ENCODE assay signal across 18 mouse cellular contexts in genomic region chr19:12440103-12440725, GRCm38 (mm10). TPM values are rescaled to one million over a fixed set of nuclear protein-coding genes. Genes with fewer than 3 reads are reported as not detected.
DNase-seq lines count a peak whose midpoint lies in the region; ATAC-seq and TF ChIP-seq lines count a peak whose summit lies in the region.
"Had no signal": no experiment of that assay in that cellular context is flagged by ENCODE, and none has a peak within 500 bp of the region (broad histone marks: within the 10 kb centered on the region; RNA-seq: fewer than 3 reads in every experiment).

No protein-coding gene starts in this region.

- no peaks in the 10 kb centered on the region for H3K9me3 ChIP-seq in liver, embryonic 15.5 days (replicated peaks)
- no peaks in the 10 kb centered on the region for H3K9me3 ChIP-seq in liver, embryonic 11.5 days (ENCODE audit: control insufficient read depth, low read length)
- H3K9me3 ChIP-seq in CH12.LX (replicated peaks; ENCODE audit: low read length): no peaks in the 10 kb centered on the region
- H3K9me3 ChIP-seq in limb, embryonic 10.5 days (replicated peaks): no peaks in the 10 kb centered on the region
- H3K9me3 ChIP-seq: forebrain, embryonic 10.5 days; limb, embryonic 12.5 days had no signal

- no peak for DNase-seq in liver, embryonic 11.5 days (ENCODE audit: low spot score)
- DNase-seq in CH12.LX (ENCODE audit: extremely low read depth): peak; percentile 23
- DNase-seq in limb, embryonic 10.5 days (ENCODE audit: low spot score): no peak
- no peak for DNase-seq in cerebellum, postnatal 36 days
- DNase-seq: adrenal gland, postnatal 36 days; cerebellum, adult 2 months; gastrocnemius, postnatal 10 days; heart, postnatal 14 days; layer of hippocampus, adult 9-11 months had no signal

- no peak for TF ChIP-seq POLR2A in CH12.LX (IDR thresholded peaks at IDR 0.05; ENCODE audit: low read depth, low read length)

- no peak for TF ChIP-seq RAD21 in CH12.LX (IDR thresholded peaks at IDR 0.05; ENCODE audit: low read depth, low read length)

- in situ Hi-C loops in CH12.LX (cut with MboI; ENCODE audit: low pct_ligation_motif_present, low pct_unique_long_range_greater_than_20kb, low sequenced_read_pairs): no loop called here

- 30% methylated on average over 5 of the region's 5 CpGs for WGBS in liver, embryonic 15.5 days (ENCODE audit: insufficient replicate concordance)
- WGBS in liver, embryonic 11.5 days: 52% methylated on average over 5 of the region's 5 CpGs
- 86% methylated on average over 5 of the region's 5 CpGs for WGBS in limb, embryonic 10.5 days

- no peak overlapping the region for H3K4me2 ChIP-seq in liver, embryonic 15.5 days
- no peak overlapping the region for H3K4me2 ChIP-seq in liver, embryonic 11.5 days
- H3K4me2 ChIP-seq in CH12.LX (ENCODE audit: insufficient read depth, low read depth, poor library complexity, severe bottlenecking): no peak overlapping the region
- H3K4me2 ChIP-seq: limb, embryonic 12.5 days had no signal

- no peak overlapping the region for H3K9ac ChIP-seq in liver, embryonic 15.5 days
- H3K9ac ChIP-seq in liver, embryonic 11.5 days (ENCODE audit: low read depth, low read length): no peak overlapping the region
- H3K9ac ChIP-seq in CH12.LX (ENCODE audit: insufficient read depth, low read depth): no peak overlapping the region
- H3K9ac ChIP-seq: limb, embryonic 12.5 days had no signal

- no peaks in the 10 kb centered on the region for H3K4me1 ChIP-seq in liver, embryonic 15.5 days (replicated peaks)
- H3K4me1 ChIP-seq in liver, embryonic 11.5 days (replicated peaks; ENCODE audit: control insufficient read depth, insufficient read depth, low read length): no peaks in the 10 kb centered on the region
- H3K4me1 ChIP-seq in CH12.LX (ENCODE audit: control insufficient read depth in 1 of 2, insufficient read depth in 2 of 2): peaks cover 21 to 42% of the 10 kb centered on the region in 2 experiments
- peaks cover 3% of the 10 kb centered on the region for H3K4me1 ChIP-seq in brown adipose tissue, adult 24 weeks (ENCODE audit: control insufficient read depth, insufficient read depth, insufficient read length, low read length)
- H3K4me1 ChIP-seq in limb, embryonic 10.5 days: no peaks in the 10 kb centered on the region
- H3K4me1 ChIP-seq: forebrain, embryonic 10.5 days; limb, embryonic 12.5 days had no signal

- no peaks in the 10 kb centered on the region for H3K27me3 ChIP-seq in liver, embryonic 15.5 days
- no peaks in the 10 kb centered on the region for H3K27me3 ChIP-seq in liver, embryonic 11.5 days (replicated peaks; ENCODE audit: control insufficient read depth, insufficient read depth, low read length)
- no peaks in the 10 kb centered on the region for H3K27me3 ChIP-seq in CH12.LX (replicated peaks)
- H3K27me3 ChIP-seq in limb, embryonic 10.5 days (ENCODE audit: low read depth, poor library complexity, severe bottlenecking): no peaks in the 10 kb centered on the region
- H3K27me3 ChIP-seq: limb, embryonic 12.5 days had no signal

- no peak for TF ChIP-seq CTCF in CH12.LX (conservative IDR thresholded peaks at IDR 0.05 in 1 of 2, IDR thresholded peaks at IDR 0.05 in 1 of 2; ENCODE audit: low read depth in 2 of 2, low read length in 2 of 2)

- ATAC-seq in liver, embryonic 15.5 days (ENCODE audit: insufficient read depth): no peak
- ATAC-seq in liver, embryonic 11.5 days (replicated peaks; ENCODE audit: low FRiP score): no peak
- peak; percentile 71 for ATAC-seq in megakaryocyte progenitor cell, adult 5-6 weeks (replicated peaks; ENCODE audit: poor library complexity)

- no peaks in the 10 kb centered on the region for H3K36me3 ChIP-seq in liver, embryonic 15.5 days (replicated peaks)
- no peaks in the 10 kb centered on the region for H3K36me3 ChIP-seq in liver, embryonic 11.5 days (ENCODE audit: control insufficient read depth, insufficient read depth, low read length)
- H3K36me3 ChIP-seq in CH12.LX (replicated peaks in 1 of 2; ENCODE audit: control insufficient read depth in 1 of 2, insufficient read depth in 1 of 2, low read length in 1 of 2): no peaks in the 10 kb centered on the region
- no peaks in the 10 kb centered on the region for H3K36me3 ChIP-seq in limb, embryonic 10.5 days
- H3K36me3 ChIP-seq: forebrain, embryonic 10.5 days; limb, embryonic 12.5 days had no signal

- H3K27ac ChIP-seq in liver, embryonic 15.5 days (replicated peaks): peak overlapping the region; percentile 65; the same call in 1 of the 2 replicates
- no peak overlapping the region for H3K27ac ChIP-seq in liver, embryonic 11.5 days (ENCODE audit: low read depth, low read length)
- no peak overlapping the region for H3K27ac ChIP-seq in CH12.LX (ENCODE audit: insufficient read depth, low read depth)
- H3K27ac ChIP-seq in brown adipose tissue, adult 24 weeks (replicated peaks; ENCODE audit: low read depth, low read length): peak overlapping the region; percentile 98
- H3K27ac ChIP-seq in limb, embryonic 10.5 days: no peak overlapping the region
- H3K27ac ChIP-seq: forebrain, embryonic 10.5 days; kidney, postnatal 0 days; limb, embryonic 12.5 days had no signal

- dilution Hi-C loops in CH12.LX (cut with MboI; ENCODE audit: extremely low pct_ligation_motif_present, extremely low pct_unique_long_range_greater_than_20kb, low sequenced_read_pairs): no loop called here

- no peak for TF ChIP-seq EP300 in CH12.LX (IDR thresholded peaks at IDR 0.05; ENCODE audit: low read length)

- H3K79me2 ChIP-seq in CH12.LX (replicated peaks; ENCODE audit: control insufficient read depth, extremely low read depth, insufficient read depth, poor library complexity, severe bottlenecking): no peaks in the 10 kb centered on the region

- H3K4me3 ChIP-seq in liver, embryonic 15.5 days (replicated peaks): no peak overlapping the region
- H3K4me3 ChIP-seq in liver, embryonic 11.5 days (ENCODE audit: low read depth, low read length): no peak overlapping the region
- H3K4me3 ChIP-seq in CH12.LX (replicated peaks in 1 of 3; ENCODE audit: low read depth in 2 of 3, low read length in 2 of 3, poor library complexity in 1 of 3): no peak overlapping the region
- H3K4me3 ChIP-seq in brown adipose tissue, adult 24 weeks (ENCODE audit: insufficient read depth, low read depth, low read length): no peak overlapping the region
- no peak overlapping the region for H3K4me3 ChIP-seq in limb, embryonic 10.5 days
- H3K4me3 ChIP-seq: forebrain, embryonic 10.5 days; limb, embryonic 12.5 days had no signal

TF ChIP-seq in CH12.LX, 34 proteins besides CTCF, POLR2A, EP300 and RAD21 (continues in another document):
- TF ChIP-seq JUND (conservative IDR thresholded peaks at IDR 0.05; ENCODE audit: low read depth, low read length): no peak
- TF ChIP-seq USF2 (conservative IDR thresholded peaks at IDR 0.05; ENCODE audit: low read depth, low read length): no peak
- no peak for TF ChIP-seq ZKSCAN1 (IDR thresholded peaks at IDR 0.05; ENCODE audit: borderline replicate concordance, low read depth, low read length)
- no peak for TF ChIP-seq IRF4 (IDR thresholded peaks at IDR 0.05; ENCODE audit: low read depth, low read length)

RNA-seq across cellular contexts. Expression of gene Pfpl, which starts 12.5 kb away (rescaled TPM):
- not detected in 2 replicates for polyA plus RNA-seq in liver, embryonic 15.5 days (2015; fragmentation: Nextera tagmentation; extraction: Ambion mirVana)
- not detected in 2 replicates for polyA plus RNA-seq in liver, embryonic 11.5 days (2014; fragmentation: Nextera tagmentation; extraction: Ambion mirVana)
- total RNA-seq in CH12.LX (2012; rRNA removed) (not detected in 2 replicates), CH12.LX (2014; rRNA removed) (not detected in 2 replicates)
- polyA plus RNA-seq in CH12.LX (2012; ENCODE audit: insufficient read length, low read depth): not detected in 2 replicates
- not detected in 2 replicates for polyA plus RNA-seq in brown adipose tissue, adult 24 weeks (2012; ENCODE audit: insufficient read depth, insufficient read length, missing spikeins)
- total RNA-seq in megakaryocyte progenitor cell, adult 5-6 weeks (2015): not detected in 2 replicates
- not detected in 2 replicates for total RNA-seq in megakaryocyte progenitor cell, adult 5-6 weeks (2017)
- not detected in 2 replicates for polyA plus RNA-seq in limb, embryonic 10.5 days (2016; fragmentation: Nextera tagmentation; extraction: Ambion mirVana)
- total RNA-seq: adrenal gland, postnatal 36 days; gastrocnemius, postnatal 10 days; heart, postnatal 14 days; megakaryocyte-erythroid progenitor cell, adult 5-6 weeks had no signal
- polyA plus RNA-seq: cerebellum, adult 2 months; embryonic facial prominence, embryonic 11.5 days; forebrain, embryonic 10.5 days; kidney, postnatal 0 days; limb, embryonic 12.5 days had no signal

RNA-seq across cellular contexts. Expression of gene Mpeg1, which starts 20.4 kb away (rescaled TPM):
- 1.8 and 2.0 TPM in 2 replicates for polyA plus RNA-seq in liver, embryonic 15.5 days (2015; fragmentation: Nextera tagmentation; extraction: Ambion mirVana)
- 0.81 and 1.2 TPM in 2 replicates for polyA plus RNA-seq in liver, embryonic 11.5 days (2014; fragmentation: Nextera tagmentation; extraction: Ambion mirVana)
- total RNA-seq in CH12.LX (2012; rRNA removed) (43.8 and 53.6 TPM in 2 replicates), CH12.LX (2014; rRNA removed) (67.0 and 68.0 TPM in 2 replicates)
- polyA plus RNA-seq in CH12.LX (2012; ENCODE audit: insufficient read length, low read depth): 241 and 270 TPM in 2 replicates
- polyA plus RNA-seq in brown adipose tissue, adult 24 weeks (2012; ENCODE audit: insufficient read depth, insufficient read length, missing spikeins): 6.3 and 7.9 TPM in 2 replicates
- 74.6 and 105 TPM in 2 replicates for total RNA-seq in megakaryocyte progenitor cell, adult 5-6 weeks (2015)
- total RNA-seq in megakaryocyte progenitor cell, adult 5-6 weeks (2017): 41.8 and 52.4 TPM in 2 replicates
- 0.05 and 0.08 TPM in 2 replicates for polyA plus RNA-seq in limb, embryonic 10.5 days (2016; fragmentation: Nextera tagmentation; extraction: Ambion mirVana)

RNA-seq across cellular contexts. Expression of gene Olfr1441, which starts 23.0 kb away (rescaled TPM):
- not detected in 2 replicates for polyA plus RNA-seq in liver, embryonic 15.5 days (2015; fragmentation: Nextera tagmentation; extraction: Ambion mirVana)
- polyA plus RNA-seq in liver, embryonic 11.5 days (2014; fragmentation: Nextera tagmentation; extraction: Ambion mirVana): not detected in 2 replicates
- total RNA-seq in CH12.LX (2012; rRNA removed) (0.13 TPM in 1 of 2 replicates, not detected in the other), CH12.LX (2014; rRNA removed) (not detected in 2 replicates)
- polyA plus RNA-seq in CH12.LX (2012; ENCODE audit: insufficient read length, low read depth): not detected in 2 replicates
- not detected in 2 replicates for polyA plus RNA-seq in brown adipose tissue, adult 24 weeks (2012; ENCODE audit: insufficient read depth, insufficient read length, missing spikeins)
- not detected in 2 replicates for total RNA-seq in megakaryocyte progenitor cell, adult 5-6 weeks (2015)
- total RNA-seq in megakaryocyte progenitor cell, adult 5-6 weeks (2017): not detected in 2 replicates
- not detected in 2 replicates for polyA plus RNA-seq in limb, embryonic 10.5 days (2016; fragmentation: Nextera tagmentation; extraction: Ambion mirVana)
- total RNA-seq: adrenal gland, postnatal 36 days; gastrocnemius, postnatal 10 days; heart, postnatal 14 days; megakaryocyte-erythroid progenitor cell, adult 5-6 weeks had no signal
- polyA plus RNA-seq: cerebellum, adult 2 months; embryonic facial prominence, embryonic 11.5 days; forebrain, embryonic 10.5 days; kidney, postnatal 0 days; limb, embryonic 12.5 days; testis, adult 2 months had no signal

RNA-seq across cellular contexts. Expression of gene Olfr1440, which starts 53.1 kb away (rescaled TPM):
- not detected in 2 replicates for polyA plus RNA-seq in liver, embryonic 15.5 days (2015; fragmentation: Nextera tagmentation; extraction: Ambion mirVana)
- not detected in 2 replicates for polyA plus RNA-seq in liver, embryonic 11.5 days (2014; fragmentation: Nextera tagmentation; extraction: Ambion mirVana)
- not detected in 2 replicates for total RNA-seq in CH12.LX (2012; rRNA removed)
- total RNA-seq in CH12.LX (2014; rRNA removed): not detected in 2 replicates
- not detected in 2 replicates for polyA plus RNA-seq in CH12.LX (2012; ENCODE audit: insufficient read length, low read depth)
- not detected in 2 replicates for polyA plus RNA-seq in brown adipose tissue, adult 24 weeks (2012; ENCODE audit: insufficient read depth, insufficient read length, missing spikeins)
- total RNA-seq in megakaryocyte progenitor cell, adult 5-6 weeks (2015): not detected in 2 replicates
- total RNA-seq in megakaryocyte progenitor cell, adult 5-6 weeks (2017): not detected in 2 replicates
- polyA plus RNA-seq in limb, embryonic 10.5 days (2016; fragmentation: Nextera tagmentation; extraction: Ambion mirVana): not detected in 2 replicates
- total RNA-seq: adrenal gland, postnatal 36 days; gastrocnemius, postnatal 10 days; heart, postnatal 14 days; megakaryocyte-erythroid progenitor cell, adult 5-6 weeks had no signal
- polyA plus RNA-seq: cerebellum, adult 2 months; embryonic facial prominence, embryonic 11.5 days; forebrain, embryonic 10.5 days; kidney, postnatal 0 days; limb, embryonic 12.5 days; testis, adult 2 months had no signal

Comparison
In these comparisons a context has a peak if more than half of its experiments do, and no peak if none do; other contexts are left out.
1. H3K27ac ChIP-seq: peak in liver, embryonic 15.5 days (single experiment) and brown adipose tissue, adult 24 weeks (single experiment); none in liver, embryonic 11.5 days (single experiment), CH12.LX (single experiment) and limb, embryonic 10.5 days (single experiment).
2. RNA of gene Mpeg1, which starts 20.4 kb away (polyA plus RNA-seq): 241 to 270 TPM in CH12.LX; 6.3 to 7.9 TPM in brown adipose tissue, adult 24 weeks, 1.8 to 2.0 TPM in liver, embryonic 15.5 days, 0.81 to 1.2 TPM in liver, embryonic 11.5 days and 0.05 to 0.08 TPM in limb, embryonic 10.5 days; every median in the first group is over 10 times any median in the second.